Mouse (Mus musculus) CH12.LX (cell line): ENCODE data around the gene Ptbp3. TPM values are rescaled to one million over a fixed set of nuclear protein-coding genes. Genes with fewer than 3 reads are reported as not detected.

Experiments
- DNase-seq: peaks from one replicate; pipeline ENCODE4 v3.0.0-alpha.2; 2013; ENCODE audit errors: extremely low read depth
- H3K27ac ChIP-seq: 2 replicates; pipeline ENCODE4 v1.5.1; 2012; ENCODE audit warnings: low read depth, mild to moderate bottlenecking, control low read depth, moderate library complexity; ENCODE audit not compliant: insufficient read depth
- H3K27me3 ChIP-seq: replicated peaks from 2 replicates; pipeline ENCODE3; 2012; ENCODE audit warnings: inconsistent platforms
- H3K36me3 ChIP-seq, 2 experiments: replicated peaks in 1 of 2; 2 replicates each; pipeline versions ENCODE3 to v1.6.1; 2012; ENCODE audit warnings: inconsistent platforms in 1 of 2, low read length in 1 of 2, mild to moderate bottlenecking in 1 of 2, mixed read lengths in 1 of 2, moderate library complexity in 1 of 2; ENCODE audit not compliant: control insufficient read depth in 1 of 2, insufficient read depth in 1 of 2
- H3K4me1 ChIP-seq, 2 experiments: 2 replicates each; pipeline ENCODE4 v1.6.1; 2012; ENCODE audit warnings: inconsistent platforms in 1 of 2, moderate library complexity in 1 of 2; ENCODE audit not compliant: insufficient read depth in 2 of 2, control insufficient read depth in 1 of 2
- H3K4me2 ChIP-seq: 2 replicates; pipeline ENCODE4 v1.6.1; 2012; ENCODE audit warnings: low read depth, mild to moderate bottlenecking, control low read depth; ENCODE audit not compliant: poor library complexity, insufficient read depth, severe bottlenecking
- H3K4me3 ChIP-seq, 3 experiments: fragments of 150-350 bp in 1 of 3; sonication (generic) in 1 of 3; replicated peaks in 1 of 3; 2 replicates each; pipeline versions ENCODE3 to v1.5.1; 2011 to 2012; ENCODE audit warnings: low read depth in 2 of 3, low read length in 2 of 3, mild to moderate bottlenecking in 2 of 3, moderate library complexity in 2 of 3, control low read depth in 1 of 3, improper control_type of control experiment in 1 of 3, inconsistent platforms in 1 of 3, mixed read lengths in 1 of 3; ENCODE audit not compliant: poor library complexity in 1 of 3
- H3K79me2 ChIP-seq: replicated peaks from 2 replicates; pipeline ENCODE4 v1.6.1; 2012; ENCODE audit warnings: mild to moderate bottlenecking, moderate library complexity; ENCODE audit not compliant: control insufficient read depth, poor library complexity, insufficient read depth, severe bottlenecking; ENCODE audit errors: extremely low read depth
- H3K9ac ChIP-seq: 2 replicates; pipeline ENCODE4 v1.6.1; 2012; ENCODE audit warnings: low read depth, mild to moderate bottlenecking, control low read depth, moderate library complexity; ENCODE audit not compliant: insufficient read depth
- H3K9me3 ChIP-seq: replicated peaks from 2 replicates; pipeline ENCODE3; 2012; ENCODE audit warnings: low read length, inconsistent platforms, mixed read lengths
- CTCF ChIP-seq, 2 experiments: IDR thresholded peaks in 1 of 2; conservative IDR thresholded peaks in 1 of 2; 2 replicates each; pipeline ENCODE4 v1.5.1; 2011 to 2012; ENCODE audit warnings: low read depth in 2 of 2, low read length in 2 of 2, improper control_type of control experiment in 1 of 2, inconsistent platforms in 1 of 2, mild to moderate bottlenecking in 1 of 2, moderate library complexity in 1 of 2
- EP300 ChIP-seq: IDR thresholded peaks from 2 replicates; pipeline ENCODE4 v1.6.1; 2011; ENCODE audit warnings: low read length, improper control_type of control experiment
- ETS1 ChIP-seq: conservative IDR thresholded peaks from 2 replicates; pipeline ENCODE4 v1.6.1; 2012; ENCODE audit warnings: low read depth, mild to moderate bottlenecking, inconsistent platforms, low read length, improper control_type of control experiment, moderate library complexity
- GABPA ChIP-seq: IDR thresholded peaks from 2 replicates; pipeline ENCODE4 v1.6.1; 2012; ENCODE audit warnings: low read depth, low read length, improper control_type of control experiment, inconsistent platforms; ENCODE audit not compliant: insufficient replicate concordance
- JUND ChIP-seq: conservative IDR thresholded peaks from 2 replicates; pipeline ENCODE4 v1.6.1; 2011; ENCODE audit warnings: low read depth, low read length, improper control_type of control experiment
- KAT2A ChIP-seq: IDR thresholded peaks from 2 replicates; pipeline ENCODE4 v1.6.1; 2012; ENCODE audit warnings: low read length, improper control_type of control experiment, inconsistent platforms; ENCODE audit not compliant: insufficient replicate concordance
- MAX ChIP-seq: IDR thresholded peaks from 2 replicates; pipeline ENCODE4 v1.6.1; 2011; ENCODE audit warnings: low read length, improper control_type of control experiment
- MEF2A ChIP-seq: IDR thresholded peaks from 2 replicates; pipeline ENCODE4 v1.6.1; 2014; ENCODE audit warnings: low read depth, mild to moderate bottlenecking, inconsistent platforms, low read length, improper control_type of control experiment, borderline replicate concordance
- MXI1 ChIP-seq: IDR thresholded peaks from 2 replicates; pipeline ENCODE4 v1.6.1; 2011; ENCODE audit warnings: mild to moderate bottlenecking, low read depth, low read length, improper control_type of control experiment
- NELFE ChIP-seq: IDR thresholded peaks from 2 replicates; pipeline ENCODE4 v1.6.1; 2011; ENCODE audit warnings: low read depth, low read length, improper control_type of control experiment
- NRF1 ChIP-seq: IDR thresholded peaks from 2 replicates; pipeline ENCODE4 v1.6.1; 2014; ENCODE audit warnings: low read depth, mild to moderate bottlenecking, inconsistent platforms, low read length, improper control_type of control experiment, moderate library complexity
- PAX5 ChIP-seq: IDR thresholded peaks from 2 replicates; pipeline ENCODE4 v1.6.1; 2012; ENCODE audit warnings: low read length, inconsistent platforms, mixed read lengths
- RCOR1 ChIP-seq: conservative IDR thresholded peaks from 2 replicates; pipeline ENCODE4 v1.6.1; 2012; ENCODE audit warnings: low read depth, mild to moderate bottlenecking, inconsistent platforms, low read length, improper control_type of control experiment
- SIN3A ChIP-seq: IDR thresholded peaks from 2 replicates; pipeline ENCODE4 v1.6.1; 2012; ENCODE audit warnings: low read length, improper control_type of control experiment, inconsistent platforms
- TBP ChIP-seq: conservative IDR thresholded peaks from 2 replicates; pipeline ENCODE4 v1.6.1; 2011; ENCODE audit warnings: low read depth, low read length, improper control_type of control experiment
- UBTF ChIP-seq: IDR thresholded peaks from 2 replicates; pipeline ENCODE4 v1.6.1; 2012; ENCODE audit warnings: low read depth, mild to moderate bottlenecking, inconsistent platforms, low read length, improper control_type of control experiment, moderate library complexity
- USF1 ChIP-seq: IDR thresholded peaks from 2 replicates; pipeline ENCODE4 v1.6.1; 2014; ENCODE audit warnings: low read depth, mild to moderate bottlenecking, inconsistent platforms, low read length, improper control_type of control experiment
- ZC3H11A ChIP-seq: IDR thresholded peaks from 2 replicates; pipeline ENCODE4 v1.6.1; 2012; ENCODE audit warnings: low read depth, mild to moderate bottlenecking, inconsistent platforms, low read length, improper control_type of control experiment
- ZMIZ1 ChIP-seq: IDR thresholded peaks from 2 replicates; pipeline ENCODE4 v1.6.1; 2012; ENCODE audit warnings: low read depth, mild to moderate bottlenecking, inconsistent platforms, low read length, improper control_type of control experiment
- dilution Hi-C: fragments of 300-500 bp; cut with MboI; formaldehyde crosslinking; loops from 2 replicates; pipeline ENCODE4 v1.14.3; 2020; ENCODE audit warnings: low sequenced_read_pairs; ENCODE audit not compliant: extremely low pct_unique_long_range_greater_than_20kb, extremely low pct_ligation_motif_present
- in situ Hi-C: fragments of 300-500 bp; cut with MboI; formaldehyde crosslinking; loops from 3 replicates; pipeline ENCODE4 v1.14.3; 2019; ENCODE audit warnings: low sequenced_read_pairs, low pct_ligation_motif_present, low pct_unique_long_range_greater_than_20kb, mixed read lengths
- polyA plus RNA-seq: library from polyadenylated mRNA; unstranded; fragments of >175 nt; gene quantifications from 2 replicates; pipeline ENCODE4 v1.2.1, GENCODE M21; 2012; ENCODE audit warnings: low read depth; ENCODE audit not compliant: insufficient read length
- total RNA-seq, 2 experiments: library from RNA; depleted of rRNA; stranded (reverse); fragments of 300-350 nt in 1 of 2; fragments of >200 nt in 1 of 2; gene quantifications; 2 replicates each; pipeline ENCODE4 v1.2.3; 2012 to 2014

The Ptbp3 gene
- total and polyA plus RNA-seq, 3 experiments, result 45.2 to 81.4 (median 48.1) TPM

DNA sequence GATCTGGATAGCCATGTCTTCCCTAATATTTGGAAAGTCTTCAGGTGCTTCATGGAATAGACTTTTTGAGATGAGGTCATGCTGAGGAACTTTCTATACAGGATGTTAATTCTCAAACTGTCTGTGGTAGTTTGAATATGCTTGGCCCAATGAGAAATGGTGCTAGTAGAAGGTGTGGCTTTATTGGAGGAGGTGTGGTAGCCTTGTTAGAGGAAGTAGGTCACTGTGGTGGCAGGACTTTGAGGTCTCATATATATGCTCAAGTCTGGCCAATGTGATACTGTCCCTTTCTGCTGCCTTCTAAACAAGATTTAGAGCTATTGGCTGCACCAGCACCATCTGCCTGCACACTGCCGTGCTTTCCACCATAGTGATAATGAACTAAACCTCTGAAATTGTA is 18.0 kb downstream of the Ptbp3 start:
- Histone ChIP-seq H3K27me3 (no peaks in the 10 kb centered on the region), H3K4me1 (peaks cover 0 to 25% of the 10 kb centered on the region in 2 experiments; a peak in 2 of 4 replicates), H3K4me2 (no peak overlapping the region), H3K9me3 (no peaks in the 10 kb centered on the region), H3K4me3 (no peak overlapping the region), H3K36me3 (peaks cover 0 to 9% of the 10 kb centered on the region in 2 experiments), H3K79me2 (peaks cover 11% of the 10 kb centered on the region; the same call in 1 of the 2 replicates), H3K27ac (no peak overlapping the region), H3K9ac (no peak overlapping the region)
- TF ChIP-seq PAX5 (no peak), ZC3H11A (no peak), UBTF (no peak), EP300 (no peak), ETS1 (no peak), SIN3A (no peak), ZMIZ1 (no peak), MXI1 (no peak), RCOR1 (no peak), MAX (no peak), GABPA (no peak), MEF2A (no peak), KAT2A (no peak), CTCF (conservative IDR thresholded peaks at IDR 0.05 in 1 of 2, IDR thresholded peaks at IDR 0.05 in 1 of 2; ENCODE audit: low read depth in 2 of 2, low read length in 2 of 2) (no peak), NELFE (no peak), NRF1 (no peak), TBP (no peak), USF1 (no peak)
- in situ Hi-C loops, result no loop called here
- DNase-seq, result no peak
- dilution Hi-C loops, result no loop called here

DNA sequence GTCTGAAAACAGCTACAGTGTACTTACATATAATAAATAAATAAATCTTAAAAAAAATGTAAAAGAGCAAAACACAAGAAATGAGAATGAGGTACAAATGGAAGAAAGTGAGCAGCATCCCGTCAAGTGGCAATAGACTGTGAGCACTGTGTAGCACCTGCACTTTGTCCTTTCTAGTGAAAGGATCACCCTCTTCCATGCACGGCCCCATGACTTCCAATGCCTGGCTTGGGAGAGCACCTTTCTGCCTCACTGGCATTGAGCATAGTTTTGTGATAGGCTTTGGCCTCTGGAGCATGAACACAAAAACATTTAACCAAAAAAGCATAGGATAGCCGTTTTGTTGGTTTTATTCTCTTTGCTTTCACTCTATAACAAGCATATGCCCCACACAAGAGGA is 21.7 kb downstream of the Ptbp3 start:
- no peak overlapping the region for H3K27ac ChIP-seq
- in situ Hi-C loops, result no loop called here
- dilution Hi-C loops, result no loop called here

More for the DNA sequence above, 21.7 kb downstream of the Ptbp3 start:
- Histone ChIP-seq H3K79me2 (peaks cover 6% of the 10 kb centered on the region), H3K27me3 (no peaks in the 10 kb centered on the region), H3K9ac (no peak overlapping the region), H3K36me3 (peaks cover 3 to 24% of the 10 kb centered on the region in 2 experiments), H3K9me3 (no peaks in the 10 kb centered on the region), H3K4me3 (no peak overlapping the region), H3K4me2 (no peak overlapping the region), H3K4me1 (peaks cover 0 to 21% of the 10 kb centered on the region in 2 experiments; a peak in 2 of 4 replicates)
- TF ChIP-seq CTCF (conservative IDR thresholded peaks at IDR 0.05 in 1 of 2, IDR thresholded peaks at IDR 0.05 in 1 of 2; ENCODE audit: low read depth in 2 of 2, low read length in 2 of 2), result no peak
- no peak for TF ChIP-seq NRF1
- TF ChIP-seq JUND, result no peak
- DNase-seq, result no peak
